Mouse (Mus musculus): ENCODE data around the gene Nudcd2. TPM values are rescaled to one million over a fixed set of nuclear protein-coding genes. Genes with fewer than 3 reads are reported as not detected.

Nudcd2 gene
- polyA plus RNA-seq, 1 experiment from 2014 or later, result 175 TPM

DNA sequence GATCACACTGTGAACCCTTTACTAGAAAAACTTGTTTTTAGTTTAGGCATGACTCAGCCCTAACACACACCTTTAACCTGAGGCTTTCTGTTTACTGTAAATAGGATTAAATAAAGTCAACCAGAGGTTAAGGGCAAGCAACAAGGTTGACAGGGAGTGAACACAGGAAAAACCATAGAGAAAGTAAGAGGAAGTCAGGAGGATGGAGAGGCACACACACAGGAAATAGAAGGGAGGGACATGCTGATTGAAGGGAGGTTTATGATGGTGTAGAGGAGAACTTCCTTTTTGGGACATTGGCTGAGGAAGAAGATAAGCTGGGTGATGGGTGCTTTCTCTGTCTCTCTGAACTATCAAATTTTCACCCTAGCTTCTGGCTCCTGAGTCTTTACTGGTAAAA, 15.1 kb upstream of the Nudcd2 start:
- no peak for ATAC-seq (ENCODE audit: insufficient number of reproducible peaks, insufficient read depth, low FRiP score, low TSS enrichment, low read depth)
- Histone ChIP-seq H3K4me2 (no peak overlapping the region), H3K4me3 (no peak overlapping the region), H3K9me3 (no peaks in the 10 kb centered on the region), H3K36me3 (peaks cover 88% of the 10 kb centered on the region), H3K27me3 (no peaks in the 10 kb centered on the region), H3K9ac (no peak overlapping the region), H3K4me1 (no peaks in the 10 kb centered on the region), H3K27ac (no peak overlapping the region)

DNA sequence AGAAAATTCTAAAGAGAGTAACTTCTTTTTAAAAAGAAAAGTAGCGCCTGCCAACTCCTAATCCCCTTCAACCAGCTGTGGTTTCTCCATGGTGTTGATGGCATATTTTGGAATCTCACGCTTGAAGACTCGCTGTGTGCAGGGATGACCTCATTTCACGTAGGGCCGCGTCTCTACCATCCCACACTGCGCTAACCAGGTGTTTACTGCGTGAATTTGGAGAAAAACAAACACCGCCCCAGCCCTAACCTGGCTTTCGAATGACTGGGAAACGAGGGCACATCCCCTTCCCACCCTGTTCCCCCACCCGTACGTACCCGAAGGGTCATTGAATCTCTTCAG, 499 bp upstream of the Nudcd2 start:
- Histone ChIP-seq H3K9ac (peak overlapping the region; percentile 73), H3K4me1 (peaks cover 27% of the 10 kb centered on the region), H3K27me3 (no peaks in the 10 kb centered on the region), H3K4me2 (peak overlapping the region; percentile 79), H3K4me3 (peak overlapping the region; percentile 94), H3K9me3 (no peaks in the 10 kb centered on the region), H3K36me3 (peaks cover 30% of the 10 kb centered on the region), H3K27ac (no peak overlapping the region)
- peak; percentile 27; the same call in 1 of the 2 replicates for ATAC-seq (ENCODE audit: insufficient number of reproducible peaks, insufficient read depth, low FRiP score, low TSS enrichment, low read depth)
- WGBS, result 2% methylated on average over 14 of the region's 14 CpGs

GRCm38 (mm10) chr11:40734251-40734752, 835 bp downstream of the Nudcd2 start:
- Histone ChIP-seq H3K4me1 (peaks cover 27% of the 10 kb centered on the region), H3K27me3 (no peaks in the 10 kb centered on the region), H3K4me2 (peak overlapping the region; percentile 69), H3K4me3 (peak overlapping the region; percentile 94), H3K27ac (peak overlapping the region; percentile 88), H3K9ac (peak overlapping the region; percentile 94), H3K36me3 (peaks cover 30% of the 10 kb centered on the region), H3K9me3 (no peaks in the 10 kb centered on the region)
- no peak for ATAC-seq (ENCODE audit: insufficient number of reproducible peaks, insufficient read depth, low FRiP score, low TSS enrichment, low read depth)
- 5% methylated on average over 11 of the region's 11 CpGs for WGBS

DNA sequence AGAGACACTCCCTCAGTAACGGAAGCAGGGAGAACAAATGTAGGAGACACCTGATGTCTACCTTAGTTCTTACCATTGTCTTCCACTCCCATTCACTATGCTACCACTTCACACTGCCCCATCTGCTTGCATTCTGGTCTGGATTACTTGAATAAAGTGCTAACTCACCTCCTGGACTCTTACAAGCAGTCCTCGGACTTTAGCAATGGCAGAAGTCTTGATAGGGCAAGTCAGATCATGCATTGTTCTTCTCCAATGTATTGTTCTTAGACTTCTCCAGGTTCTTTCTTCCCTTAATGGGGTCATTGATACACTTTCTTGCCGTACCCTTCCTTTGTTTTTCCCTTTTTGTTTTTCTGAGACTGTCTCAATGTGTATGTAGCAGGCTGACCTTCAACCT, 3.9 kb downstream of the Nudcd2 start:
- WGBS, result 95% methylated on average over 3 of the region's 3 CpGs
- peaks cover 13% of the 10 kb centered on the region for H3K4me1 ChIP-seq
- no peak overlapping the region for H3K27ac ChIP-seq
- no peak overlapping the region for H3K9ac ChIP-seq
- no peak for ATAC-seq (ENCODE audit: insufficient number of reproducible peaks, insufficient read depth, low FRiP score, low TSS enrichment, low read depth)
- peaks cover 49% of the 10 kb centered on the region for H3K36me3 ChIP-seq
- no peaks in the 10 kb centered on the region for H3K9me3 ChIP-seq
- H3K4me2 ChIP-seq, result no peak overlapping the region
- H3K27me3 ChIP-seq, result no peaks in the 10 kb centered on the region
- H3K4me3 ChIP-seq, result no peak overlapping the region

GRCm38 (mm10) chr11:40741605-40742262, 8.3 kb downstream of the Nudcd2 start:
- no peaks in the 10 kb centered on the region for H3K27me3 ChIP-seq
- no peak overlapping the region for H3K9ac ChIP-seq
- ATAC-seq (ENCODE audit: insufficient number of reproducible peaks, insufficient read depth, low FRiP score, low TSS enrichment, low read depth), result no peak
- no peak overlapping the region for H3K4me2 ChIP-seq
- whole genome bisulfite sequencing, result 91% methylated on average over 12 of the region's 12 CpGs
- H3K9me3 ChIP-seq, result no peaks in the 10 kb centered on the region
- peaks cover 49% of the 10 kb centered on the region for H3K36me3 ChIP-seq
- no peaks in the 10 kb centered on the region for H3K4me1 ChIP-seq
- H3K27ac ChIP-seq, result no peak overlapping the region
- H3K4me3 ChIP-seq, result no peak overlapping the region

GRCm38 (mm10) chr11:40744348-40744747, 10.9 kb downstream of the Nudcd2 start:
- Histone ChIP-seq H3K4me3 (no peak overlapping the region), H3K9ac (no peak overlapping the region), H3K9me3 (no peaks in the 10 kb centered on the region), H3K27me3 (no peaks in the 10 kb centered on the region), H3K36me3 (peaks cover 25% of the 10 kb centered on the region), H3K4me1 (no peaks in the 10 kb centered on the region), H3K27ac (no peak overlapping the region), H3K4me2 (no peak overlapping the region)
- no peak for ATAC-seq (ENCODE audit: insufficient number of reproducible peaks, insufficient read depth, low FRiP score, low TSS enrichment, low read depth)
- 92% methylated on average over 3 of the region's 3 CpGs for WGBS

- H3K27ac ChIP-seq, result no peak overlapping the region
- 57% methylated on average over 12 of the region's 12 CpGs for WGBS
- H3K4me1 ChIP-seq, result no peaks in the 10 kb centered on the region
- H3K4me2 ChIP-seq, result peak overlapping the region; percentile 32
- H3K27me3 ChIP-seq, result no peaks in the 10 kb centered on the region
- H3K4me3 ChIP-seq, result no peak overlapping the region
- H3K9ac ChIP-seq, result no peak overlapping the region
- H3K9me3 ChIP-seq, result no peaks in the 10 kb centered on the region
- no peak for ATAC-seq (ENCODE audit: insufficient number of reproducible peaks, insufficient read depth, low FRiP score, low TSS enrichment, low read depth)
- H3K36me3 ChIP-seq, result peaks cover 22% of the 10 kb centered on the region
These were observed 12.9 kb downstream of the Nudcd2 start for GRCm38 (mm10) chr11:40746361-40746760.

- H3K9ac ChIP-seq, result no peak overlapping the region
- no peak overlapping the region for H3K27ac ChIP-seq
- no peaks in the 10 kb centered on the region for H3K9me3 ChIP-seq
- H3K27me3 ChIP-seq, result no peaks in the 10 kb centered on the region
- WGBS, result 78% methylated on average over 2 of the region's 2 CpGs
- H3K4me1 ChIP-seq, result no peaks in the 10 kb centered on the region
- no peak for ATAC-seq (ENCODE audit: insufficient number of reproducible peaks, insufficient read depth, low FRiP score, low TSS enrichment, low read depth)
- no peak overlapping the region for H3K4me2 ChIP-seq
- H3K36me3 ChIP-seq, result peaks cover 22% of the 10 kb centered on the region; the same call in 1 of the 2 replicates
- no peak overlapping the region for H3K4me3 ChIP-seq
These were observed 14.2 kb downstream of the Nudcd2 start for GRCm38 (mm10) chr11:40747716-40748115.

DNA sequence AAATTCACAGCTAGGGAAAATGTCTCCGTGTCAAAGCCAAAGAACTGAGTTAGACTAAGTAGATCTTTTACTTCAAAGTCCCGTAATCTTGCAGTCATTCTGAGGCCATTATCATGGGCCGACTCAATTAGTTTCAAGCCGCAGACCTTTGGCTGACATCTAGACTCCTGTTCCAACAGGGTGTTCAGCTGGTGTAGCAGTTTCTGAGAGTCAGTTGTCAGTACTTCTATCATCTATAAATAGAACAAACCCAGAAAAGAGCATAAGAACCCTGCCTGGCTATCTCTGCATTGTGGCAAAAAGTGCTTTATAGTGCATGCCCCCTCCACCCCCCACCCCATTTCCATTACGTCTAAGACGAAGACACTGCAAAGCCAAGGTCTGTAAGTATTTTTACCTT, 20.4 kb downstream of the Nudcd2 start:
- Histone ChIP-seq H3K9ac (no peak overlapping the region), H3K36me3 (peaks cover 19% of the 10 kb centered on the region; the same call in 1 of the 2 replicates), H3K4me2 (peak overlapping the region; percentile 80), H3K27ac (no peak overlapping the region), H3K9me3 (no peaks in the 10 kb centered on the region), H3K27me3 (no peaks in the 10 kb centered on the region), H3K4me1 (peaks cover 12% of the 10 kb centered on the region; the same call in 1 of the 2 replicates), H3K4me3 (peak overlapping the region; percentile 71)
- 54% methylated on average over 6 of the region's 6 CpGs for WGBS
- no peak for ATAC-seq (ENCODE audit: insufficient number of reproducible peaks, insufficient read depth, low FRiP score, low TSS enrichment, low read depth)

DNA sequence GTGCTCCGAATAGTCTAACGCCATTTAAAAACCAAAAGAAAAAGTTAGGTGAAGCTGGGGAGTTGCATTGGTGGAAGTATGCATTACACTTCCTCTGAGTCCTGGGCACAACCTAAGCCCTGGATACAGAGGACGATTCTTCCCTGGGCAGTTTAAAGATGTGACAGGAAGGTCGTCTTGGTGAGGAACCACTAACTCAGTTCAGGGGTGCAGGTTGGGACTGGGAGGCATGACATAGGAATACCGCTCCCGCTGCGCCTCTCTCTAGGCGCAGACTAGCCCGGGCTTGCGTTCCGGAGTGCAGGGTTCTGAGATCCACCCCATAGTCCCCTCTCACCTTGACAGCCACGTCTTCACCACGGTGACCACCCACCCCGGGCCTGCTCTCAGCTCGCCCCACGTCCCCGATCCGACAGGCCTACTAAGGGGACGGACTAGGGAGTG, 21.2 kb downstream of the Nudcd2 start:
- WGBS, result 2% methylated on average over 19 of the region's 19 CpGs
- Histone ChIP-seq H3K9ac (peak overlapping the region; percentile 85), H3K27me3 (no peaks in the 10 kb centered on the region), H3K4me3 (peak overlapping the region; percentile 71), H3K36me3 (peaks cover 16% of the 10 kb centered on the region; the same call in 1 of the 2 replicates), H3K4me1 (peaks cover 12% of the 10 kb centered on the region; the same call in 1 of the 2 replicates), H3K4me2 (peak overlapping the region; percentile 80), H3K27ac (peak overlapping the region; percentile 74), H3K9me3 (no peaks in the 10 kb centered on the region)
- peak; percentile 50 for ATAC-seq (ENCODE audit: insufficient number of reproducible peaks, insufficient read depth, low FRiP score, low TSS enrichment, low read depth)

DNA sequence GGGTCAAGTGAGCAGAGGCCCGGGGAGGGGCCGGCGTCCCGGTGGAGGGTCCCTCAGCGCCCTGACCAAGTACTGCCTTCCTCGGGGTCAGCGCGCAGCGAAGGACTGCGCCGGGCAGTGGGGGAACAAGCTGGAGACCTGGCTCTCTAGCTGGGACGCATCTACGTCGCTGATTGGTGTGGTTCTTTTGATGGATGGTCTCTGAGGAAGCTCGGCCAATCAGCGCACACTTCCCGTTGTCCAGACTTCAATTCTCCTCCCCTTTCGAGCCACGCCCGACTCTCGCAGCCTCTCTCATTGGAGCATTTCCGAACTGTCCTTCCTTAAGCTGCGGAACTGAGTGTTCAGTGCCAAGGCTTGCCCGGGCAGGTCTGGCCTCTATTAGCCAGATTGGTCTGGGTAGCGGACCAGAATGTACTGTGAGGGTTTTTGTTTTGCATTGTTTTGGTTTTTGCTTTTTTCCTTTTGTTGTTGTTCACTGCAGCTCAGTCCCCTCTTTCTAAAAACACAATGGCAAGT, 21.7 kb downstream of the Nudcd2 start, which contains the start of gene Ccng1:
Gene Ccng1 (minus strand): TSS at position 203 of the 519 bp plus-strand sequence.
- under 1% methylated on average over 25 of the region's 25 CpGs for WGBS
- Histone ChIP-seq H3K4me1 (peaks cover 12% of the 10 kb centered on the region; the same call in 1 of the 2 replicates), H3K9me3 (no peaks in the 10 kb centered on the region), H3K9ac (peak within 1 kb of the TSS; percentile 85), H3K27ac (peak within 1 kb of the TSS; percentile 74), H3K36me3 (peaks cover 13% of the 10 kb centered on the region; the same call in 1 of the 2 replicates), H3K4me2 (peak within 1 kb of the TSS; percentile 80), H3K4me3 (peak within 1 kb of the TSS; percentile 71), H3K27me3 (no peaks in the 10 kb centered on the region)
- peak; percentile 96 for ATAC-seq (ENCODE audit: insufficient number of reproducible peaks, insufficient read depth, low FRiP score, low TSS enrichment, low read depth)

GRCm38 (mm10) chr11:40755968-40756367, 22.5 kb downstream of the Nudcd2 start:
- 86% methylated on average over 8 of the region's 8 CpGs for WGBS
- peaks cover 10% of the 10 kb centered on the region; the same call in 1 of the 2 replicates for H3K36me3 ChIP-seq
- H3K9ac ChIP-seq, result no peak overlapping the region
- H3K4me3 ChIP-seq, result no peak overlapping the region
- no peaks in the 10 kb centered on the region for H3K27me3 ChIP-seq
- peaks cover 12% of the 10 kb centered on the region; the same call in 1 of the 2 replicates for H3K4me1 ChIP-seq
- ATAC-seq (ENCODE audit: insufficient number of reproducible peaks, insufficient read depth, low FRiP score, low TSS enrichment, low read depth), result no peak
- H3K27ac ChIP-seq, result no peak overlapping the region
- H3K4me2 ChIP-seq, result peak overlapping the region; percentile 80
- H3K9me3 ChIP-seq, result no peaks in the 10 kb centered on the region

All from embryonic facial prominence, embryonic 13.5 days (tissue).